Mouse (Mus musculus) MEL (cell line): Measurements from ENCODE around the gene Kcnb1.

Source experiments
- CTCF ChIP-seq, 3 experiments: IDR thresholded peaks in 2 of 3; conservative IDR thresholded peaks in 1 of 3; 2 replicates each; pipeline ENCODE4 v1.5.1; 2011 to 2012; ENCODE audit warnings: low read length in 3 of 3, low read depth in 2 of 3, mild to moderate bottlenecking in 2 of 3, improper control_type of control experiment in 1 of 3, inconsistent platforms in 1 of 3, mixed read lengths in 1 of 3, moderate library complexity in 1 of 3; ENCODE audit not compliant: control insufficient read depth in 1 of 3, insufficient read depth in 1 of 3, poor library complexity in 1 of 3, severe bottlenecking in 1 of 3
- GATA1 ChIP-seq: IDR thresholded peaks from 2 replicates; pipeline ENCODE4 v1.6.1; 2011; ENCODE audit warnings: low read depth, low read length, improper control_type of control experiment
- MYB ChIP-seq: IDR thresholded peaks from 2 replicates; pipeline ENCODE4 v1.6.1; 2011; ENCODE audit warnings: mild to moderate bottlenecking, low read depth, low read length, improper control_type of control experiment
- NELFE ChIP-seq: IDR thresholded peaks from 2 replicates; pipeline ENCODE4 v1.6.1; 2011; ENCODE audit warnings: low read depth, low read length, improper control_type of control experiment

GRCm38 (mm10) chr2:167205918-167206629 lies 16.1 kb upstream of the Kcnb1 start:
- TF ChIP-seq CTCF (IDR thresholded peaks at IDR 0.05 in 2 of 3, conservative IDR thresholded peaks at IDR 0.05 in 1 of 3; ENCODE audit: control insufficient read depth in 1 of 3, insufficient read depth in 1 of 3, low read depth in 2 of 3, low read length in 3 of 3, poor library complexity in 1 of 3, severe bottlenecking in 1 of 3) = no peak
- no peak for TF ChIP-seq MYB
- no peak for TF ChIP-seq NELFE
- no peak for TF ChIP-seq GATA1
